Mouse (Mus musculus): ENCODE data around the gene Nkg7. TPM values are rescaled to one million over a fixed set of nuclear protein-coding genes. Genes with fewer than 3 reads are reported as not detected.
A peak's percentile ranks its signal among the peaks of the same experiment; 100 is the strongest.
"Not testable (repeated sequence)": the region's sequence is repeated elsewhere in the genome, so short reads cannot be mapped to it uniquely, and the experiment has no call there.

Nkg7 gene
- polyA plus RNA-seq, 1 experiment from 2014 or later = 0.62 TPM

- no peak within 1 kb of the TSS for H3K4me3 ChIP-seq (ENCODE audit: low read depth, low read length)
- no peak within 1 kb of the TSS for H3K4me2 ChIP-seq (replicated peaks; ENCODE audit: low read depth)
- WGBS = 69% methylated on average over 4 of the region's 4 CpGs
- ATAC-seq (ENCODE audit: low FRiP score, low TSS enrichment) (no peak), DNase-seq (ENCODE audit: low spot score) (no peak)
- TF ChIP-seq EP300 (optimal IDR thresholded peaks at IDR 0.05) (no peak), CTCF (IDR thresholded peaks at IDR 0.05; ENCODE audit: low read depth) (no peak)
- no peak within 1 kb of the TSS for H3K9ac ChIP-seq (ENCODE audit: low read length)
- H3K36me3 ChIP-seq (ENCODE audit: control insufficient read depth, insufficient read depth, low read length) = no peaks in the 10 kb centered on the region
- no peaks in the 10 kb centered on the region for H3K9me3 ChIP-seq (ENCODE audit: control insufficient read depth, low read length)
- no peak within 1 kb of the TSS for H3K27ac ChIP-seq (replicated peaks)
- no peaks in the 10 kb centered on the region for H3K27me3 ChIP-seq (ENCODE audit: control insufficient read depth, insufficient read depth, low read length)
- H3K4me1 ChIP-seq (replicated peaks; ENCODE audit: control insufficient read depth, insufficient read depth) = no peaks in the 10 kb centered on the region
These were observed 28.7 kb upstream of the Nkg7 start, which contains the start of gene Siglecg for GRCm38 (mm10) chr7:43408131-43408553. Gene Siglecg (plus strand): TSS chr7:43408204.

GRCm38 (mm10) chr7:43409084-43409483 lies 27.8 kb upstream of the Nkg7 start:
- Histone ChIP-seq H3K27me3 (ENCODE audit: control insufficient read depth, insufficient read depth, low read length) (no peaks in the 10 kb centered on the region), H3K4me3 (ENCODE audit: low read depth, low read length) (no peak overlapping the region), H3K36me3 (ENCODE audit: control insufficient read depth, insufficient read depth, low read length) (no peaks in the 10 kb centered on the region), H3K27ac (replicated peaks) (no peak overlapping the region), H3K9me3 (ENCODE audit: control insufficient read depth, low read length) (no peaks in the 10 kb centered on the region), H3K9ac (ENCODE audit: low read length) (no peak overlapping the region), H3K4me2 (replicated peaks; ENCODE audit: low read depth) (no peak overlapping the region), H3K4me1 (replicated peaks; ENCODE audit: control insufficient read depth, insufficient read depth) (no peaks in the 10 kb centered on the region)
- DNase-seq (ENCODE audit: low spot score) = no peak
- no peak for ATAC-seq (ENCODE audit: low FRiP score, low TSS enrichment)
- TF ChIP-seq EP300 (optimal IDR thresholded peaks at IDR 0.05) (no peak), CTCF (IDR thresholded peaks at IDR 0.05; ENCODE audit: low read depth) (no peak)
- WGBS = 68% methylated on average over 3 of the region's 3 CpGs

- WGBS = 35% methylated on average over 4 of the region's 4 CpGs
- not testable (repeated sequence) for H3K4me3 ChIP-seq (ENCODE audit: low read depth, low read length); H3K36me3 ChIP-seq (ENCODE audit: control insufficient read depth, insufficient read depth, low read length); H3K4me1 ChIP-seq (replicated peaks; ENCODE audit: control insufficient read depth, insufficient read depth); H3K9ac ChIP-seq (ENCODE audit: low read length); H3K4me2 ChIP-seq (replicated peaks; ENCODE audit: low read depth); DNase-seq (ENCODE audit: low spot score); H3K27ac ChIP-seq (replicated peaks); H3K27me3 ChIP-seq (ENCODE audit: control insufficient read depth, insufficient read depth, low read length); ATAC-seq (ENCODE audit: low FRiP score, low TSS enrichment); H3K9me3 ChIP-seq (ENCODE audit: control insufficient read depth, low read length)
These were observed 25.1 kb upstream of the Nkg7 start for GRCm38 (mm10) chr7:43411724-43412123.

- no peak for ATAC-seq (ENCODE audit: low FRiP score, low TSS enrichment)
- no peaks in the 10 kb centered on the region for H3K4me1 ChIP-seq (replicated peaks; ENCODE audit: control insufficient read depth, insufficient read depth)
- no peak overlapping the region for H3K4me3 ChIP-seq (ENCODE audit: low read depth, low read length)
- DNase-seq (ENCODE audit: low spot score) = no peak
- H3K36me3 ChIP-seq (ENCODE audit: control insufficient read depth, insufficient read depth, low read length) = no peaks in the 10 kb centered on the region
- H3K9me3 ChIP-seq (ENCODE audit: control insufficient read depth, low read length) = no peaks in the 10 kb centered on the region
- H3K27me3 ChIP-seq (ENCODE audit: control insufficient read depth, insufficient read depth, low read length) = no peaks in the 10 kb centered on the region
- H3K27ac ChIP-seq (replicated peaks) = no peak overlapping the region
- no peak overlapping the region for H3K9ac ChIP-seq (ENCODE audit: low read length)
- H3K4me2 ChIP-seq (replicated peaks; ENCODE audit: low read depth) = no peak overlapping the region
- no peak for TF ChIP-seq EP300 (optimal IDR thresholded peaks at IDR 0.05)
- 0 out of 2 replicates have a peak, but pooled peaks have one; percentile 18 for TF ChIP-seq CTCF (IDR thresholded peaks at IDR 0.05; ENCODE audit: low read depth)
- 81% methylated on average over 10 of the region's 10 CpGs for WGBS
These were observed 19.6 kb upstream of the Nkg7 start for GRCm38 (mm10) chr7:43417298-43417697.

- ATAC-seq (ENCODE audit: low FRiP score, low TSS enrichment) = peak; percentile 92
- no peak overlapping the region for H3K9ac ChIP-seq (ENCODE audit: low read length)
- no peak overlapping the region; the same call in 1 of the 2 replicates for H3K4me2 ChIP-seq (replicated peaks; ENCODE audit: low read depth)
- no peaks in the 10 kb centered on the region for H3K27me3 ChIP-seq (ENCODE audit: control insufficient read depth, insufficient read depth, low read length)
- no peaks in the 10 kb centered on the region for H3K36me3 ChIP-seq (ENCODE audit: control insufficient read depth, insufficient read depth, low read length)
- no peaks in the 10 kb centered on the region for H3K9me3 ChIP-seq (ENCODE audit: control insufficient read depth, low read length)
- H3K27ac ChIP-seq (replicated peaks) = no peak overlapping the region
- no peak overlapping the region for H3K4me3 ChIP-seq (ENCODE audit: low read depth, low read length)
- 17% methylated on average over 11 of the region's 11 CpGs for WGBS
- DNase-seq (ENCODE audit: low spot score) = peak; percentile 83
- no peaks in the 10 kb centered on the region for H3K4me1 ChIP-seq (replicated peaks; ENCODE audit: control insufficient read depth, insufficient read depth)
- TF ChIP-seq CTCF (IDR thresholded peaks at IDR 0.05; ENCODE audit: low read depth) (peak; percentile 97), EP300 (optimal IDR thresholded peaks at IDR 0.05) (no peak)
These were observed 13.8 kb upstream of the Nkg7 start for GRCm38 (mm10) chr7:43422995-43423617.

- Histone ChIP-seq H3K4me1 (replicated peaks; ENCODE audit: control insufficient read depth, insufficient read depth) (no peaks in the 10 kb centered on the region), H3K9ac (ENCODE audit: low read length) (no peak overlapping the region), H3K27me3 (ENCODE audit: control insufficient read depth, insufficient read depth, low read length) (no peaks in the 10 kb centered on the region), H3K4me2 (replicated peaks; ENCODE audit: low read depth) (no peak overlapping the region), H3K4me3 (ENCODE audit: low read depth, low read length) (no peak overlapping the region), H3K36me3 (ENCODE audit: control insufficient read depth, insufficient read depth, low read length) (no peaks in the 10 kb centered on the region), H3K27ac (replicated peaks) (no peak overlapping the region), H3K9me3 (ENCODE audit: control insufficient read depth, low read length) (no peaks in the 10 kb centered on the region)
- 53% methylated on average over 3 of the region's 3 CpGs for WGBS
- DNase-seq (ENCODE audit: low spot score) (no peak), ATAC-seq (ENCODE audit: low FRiP score, low TSS enrichment) (no peak)
- TF ChIP-seq CTCF (IDR thresholded peaks at IDR 0.05; ENCODE audit: low read depth) = no peak
- TF ChIP-seq EP300 (optimal IDR thresholded peaks at IDR 0.05) = no peak
These were observed 12.8 kb upstream of the Nkg7 start for GRCm38 (mm10) chr7:43423991-43424625.
